Mouse (Mus musculus) spleen, postnatal 0 days (tissue): ENCODE measurements around the gene Ccdc142. TPM values are rescaled to one million over a fixed set of nuclear protein-coding genes. Genes with fewer than 3 reads are reported as not detected.

Source experiments
- microRNA counts: library from miRNA; unstranded; fragments of <30 nt; microRNA quantifications from one replicate; lab custom pipeline; 2015
- polyA plus RNA-seq: library from polyadenylated mRNA; unstranded; fragments of >200 nt; fragmentation: Nextera tagmentation; extraction: Ambion mirVana; gene quantifications from 2 replicates; pipeline ENCODE4 v1.2.1, GENCODE M21; 2015

Ccdc142 gene
- polyA plus RNA-seq: 1.6 and 2.2 TPM in 2 replicates

GRCm38 (mm10) chr6:83101316-83101687 lies at the start of gene Ccdc142, which contains the start of gene Gm42688:
Gene Ccdc142, plus strand, starts transcription at chr6:83101601.
Gene Gm42688, plus strand, starts transcription at chr6:83101617.

GRCm38 (mm10) chr6:83054074-83054851 lies 47.1 kb upstream of the Ccdc142 start, which contains the start of gene Aup1:
Gene Aup1, plus strand, starts transcription at chr6:83054521.

DNA sequence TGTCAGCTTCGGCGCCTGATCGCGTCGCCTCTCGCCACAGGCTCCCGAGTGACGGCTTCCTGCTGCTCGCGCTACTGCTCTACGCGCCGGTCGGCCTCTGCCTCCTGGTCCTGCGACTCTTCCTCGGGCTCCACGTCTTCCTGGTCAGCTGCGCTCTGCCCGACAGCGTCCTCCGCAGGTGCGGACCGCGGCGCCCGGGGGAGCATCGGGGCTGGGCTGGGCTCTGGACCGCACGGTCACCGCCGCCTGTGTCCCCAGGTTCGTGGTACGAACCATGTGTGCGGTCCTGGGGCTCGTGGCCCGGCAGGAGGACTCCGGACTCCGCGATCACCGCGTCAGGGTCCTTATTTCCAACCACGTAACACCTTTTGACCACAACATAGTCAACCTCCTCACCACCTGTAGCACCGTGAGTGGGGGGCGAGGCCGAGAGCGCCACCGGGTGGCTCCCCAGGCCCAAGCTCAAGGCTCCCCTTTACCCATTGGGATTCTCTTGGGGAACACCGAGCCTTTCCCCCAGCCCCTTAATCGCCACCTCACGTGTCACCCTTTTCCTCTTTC lies 46.5 kb upstream of the Ccdc142 start, which contains the start of gene Htra2:
Gene Htra2 (minus strand): TSS at position 403 of the 561 bp plus-strand sequence.

GRCm38 (mm10) chr6:83057790-83058189 lies 43.6 kb upstream of the Ccdc142 start, which contains the start of gene Dqx1:
Gene Dqx1, plus strand, starts transcription at chr6:83057844.

GRCm38 (mm10) chr6:83070247-83070310 lies 31.3 kb upstream of the Ccdc142 start, which contains the start of gene Tlx2:
Gene Tlx2, minus strand, starts transcription at chr6:83070293.

GRCm38 (mm10) chr6:83077630-83078323 lies 23.6 kb upstream of the Ccdc142 start, which contains the start of gene Pcgf1:
Gene Pcgf1, plus strand, starts transcription at chr6:83077869.

GRCm38 (mm10) chr6:83086121-83087035 lies 15.0 kb upstream of the Ccdc142 start, which contains the start of gene Lbx2:
Gene Lbx2, plus strand, starts transcription at chr6:83086367.

DNA sequence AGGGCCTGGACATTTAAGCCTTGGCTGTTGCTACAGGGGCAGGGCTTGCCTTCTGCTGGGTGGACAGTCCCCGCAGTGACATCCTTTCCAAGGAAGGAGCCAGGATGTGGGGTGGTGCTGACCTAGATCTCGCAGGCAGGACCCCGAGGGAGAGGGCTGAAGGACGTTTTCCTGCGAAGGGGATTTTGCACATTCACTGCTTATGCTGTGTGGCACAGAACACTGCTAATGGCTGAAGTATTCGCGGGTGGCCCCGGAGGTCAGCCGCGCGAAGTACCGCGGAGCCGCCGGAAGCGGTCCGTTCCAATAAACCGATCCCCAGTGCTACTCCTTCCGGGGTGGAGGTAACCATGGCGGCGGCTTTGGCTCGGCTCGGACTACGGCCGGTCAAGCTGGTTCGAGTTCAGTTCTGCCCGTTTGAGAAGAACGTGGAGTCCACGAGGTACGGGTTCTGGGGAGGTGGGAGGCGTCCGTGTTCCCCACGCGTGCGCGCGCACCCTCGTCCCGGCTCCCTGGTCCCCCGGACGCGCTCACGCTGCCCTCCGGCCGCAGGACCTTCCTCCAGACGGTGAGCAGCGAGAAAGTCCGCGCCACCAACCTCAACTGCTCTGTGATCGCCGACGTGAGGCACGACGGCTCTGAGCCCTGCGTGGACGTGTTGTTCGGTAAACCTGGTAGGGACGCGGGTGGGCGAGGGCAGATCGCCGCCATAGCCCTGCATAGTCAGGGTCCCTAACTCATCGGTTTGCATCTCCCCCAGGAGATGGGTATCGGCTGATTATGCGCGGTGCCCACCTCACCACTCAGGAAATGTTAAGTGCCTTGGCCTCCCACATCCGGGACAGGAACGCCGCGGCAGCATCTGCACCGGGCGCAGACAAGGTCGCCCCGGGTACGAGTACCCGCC lies 7.6 kb downstream of the Ccdc142 start, which contains the start of gene Mrpl53:
Gene Mrpl53 (plus strand): TSS at position 279 of the 907 bp plus-strand sequence.

GRCm38 (mm10) chr6:83115011-83115671 lies 13.7 kb downstream of the Ccdc142 start, which contains the start of gene Mogs:
Gene Mogs, plus strand, starts transcription at chr6:83115496.

DNA sequence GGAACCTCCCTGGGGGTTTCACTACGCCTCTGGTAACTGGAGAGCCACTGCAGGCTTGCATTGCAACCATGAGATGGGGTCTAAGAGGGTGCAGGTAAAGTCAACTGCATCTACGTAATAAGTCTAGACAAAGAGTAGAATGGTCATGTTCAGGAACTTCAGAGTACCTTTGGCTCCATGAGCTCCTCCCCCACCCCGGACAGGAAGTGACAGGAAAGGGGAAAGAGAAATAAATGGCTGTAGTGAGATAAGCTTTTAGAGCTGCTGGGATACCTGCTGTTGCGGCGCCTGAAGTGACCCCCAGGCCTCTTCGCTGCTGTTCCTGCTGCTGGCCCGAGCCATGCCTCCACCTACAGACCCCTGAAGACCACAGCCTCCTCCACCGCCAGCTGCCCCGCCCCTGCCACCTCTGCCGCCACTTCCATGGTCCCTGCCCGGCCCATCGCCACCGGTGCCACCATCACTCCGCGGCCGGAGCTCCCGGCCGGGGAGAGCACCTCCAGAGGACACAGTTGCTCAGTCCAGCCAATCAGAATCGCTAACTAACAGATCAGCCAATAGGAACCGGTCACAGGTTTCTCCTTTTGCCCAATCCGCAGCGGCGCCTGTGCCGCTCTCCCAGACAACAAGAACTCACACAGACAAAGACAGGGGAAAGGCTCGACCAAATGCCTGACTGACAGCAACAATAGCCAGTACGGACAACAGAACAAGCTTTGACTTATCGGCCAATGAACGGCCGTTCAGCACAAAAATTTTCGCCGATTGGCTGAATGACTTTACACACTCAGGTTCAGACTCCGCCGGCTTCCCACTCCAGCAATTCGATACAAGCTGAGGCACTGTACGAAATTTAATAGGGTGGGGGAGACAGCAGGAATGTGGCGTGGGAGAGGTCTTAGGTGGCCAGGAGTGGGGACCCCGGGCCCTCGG lies 19.8 kb downstream of the Ccdc142 start, which contains the start of gene Wbp1:
Gene Wbp1 (minus strand): TSS at position 630 of the 933 bp plus-strand sequence.

DNA sequence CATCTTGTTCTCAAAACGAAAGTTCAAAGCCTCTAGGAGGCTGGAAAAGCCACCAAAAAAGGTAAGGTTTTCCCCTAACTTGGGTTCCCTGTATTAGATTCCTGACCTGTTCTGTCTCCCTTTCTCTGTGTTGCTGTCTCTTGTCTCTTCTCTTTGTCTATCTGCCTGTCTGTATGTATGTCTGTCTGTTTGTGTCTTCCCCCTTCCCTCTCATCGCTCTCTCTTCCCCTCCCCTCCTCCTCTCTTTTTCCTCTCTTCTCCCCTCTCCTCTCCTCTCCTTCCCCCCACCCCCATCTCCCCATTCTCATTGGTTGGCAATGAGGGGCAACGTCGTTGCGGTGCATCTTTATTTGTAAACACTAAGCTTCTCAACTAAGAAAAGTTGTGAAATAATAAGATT lies 23.9 kb downstream of the Ccdc142 start, which contains the start of gene Ino80b:
Gene Ino80b (minus strand): TSS at position 101 of the 400 bp plus-strand sequence.

DNA sequence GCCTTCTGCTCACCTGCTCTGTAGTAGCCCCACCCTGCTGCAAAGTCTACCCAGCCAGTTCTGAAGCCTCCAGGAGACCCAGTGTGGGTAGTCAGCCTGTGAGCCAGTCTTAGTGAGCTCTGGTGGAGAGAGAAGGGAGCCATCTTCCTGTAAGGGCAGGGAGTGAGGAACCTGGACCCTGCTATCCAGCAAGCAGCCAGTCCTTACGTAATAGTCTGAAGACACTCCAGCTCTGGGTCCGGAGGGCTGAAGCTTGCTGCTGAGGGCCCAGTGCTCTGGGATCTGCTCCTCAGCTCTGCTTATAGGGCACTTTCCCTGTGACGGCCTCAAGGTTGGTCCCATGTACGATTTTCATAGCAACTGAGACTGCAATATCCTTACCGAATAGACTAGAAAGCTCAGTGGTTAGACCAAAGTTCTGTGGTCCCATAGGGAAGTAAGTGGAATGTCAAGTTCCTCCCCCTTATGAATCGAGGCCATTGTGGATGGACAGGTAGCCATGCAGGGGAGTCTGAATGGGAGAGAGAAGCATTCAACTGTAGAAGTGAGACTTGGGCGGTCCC lies 33.6 kb downstream of the Ccdc142 start, which contains the start of gene Rtkn:
Gene Rtkn (plus strand): TSS at position 513 of the 563 bp plus-strand sequence.

DNA sequence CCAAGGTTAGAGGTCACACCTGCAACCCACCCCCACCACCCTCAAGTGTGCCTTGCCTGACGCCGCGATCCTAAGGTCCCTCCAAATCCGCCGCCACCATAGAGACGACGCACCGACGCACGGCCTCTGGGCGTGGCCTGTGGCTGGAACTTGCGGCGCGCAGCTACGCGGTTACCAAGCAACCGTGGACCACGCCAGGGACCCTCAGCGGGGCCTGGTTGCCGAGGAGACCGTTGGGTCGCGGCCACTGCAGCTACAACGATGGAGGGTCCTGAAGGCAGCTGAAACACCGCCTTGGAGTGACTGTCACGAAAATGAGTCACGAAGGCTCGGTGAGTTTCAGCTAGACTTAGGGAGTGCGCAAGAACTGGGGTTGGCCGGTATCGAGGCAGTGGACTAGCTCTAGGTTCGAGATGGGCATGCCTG lies 54.9 kb downstream of the Ccdc142 start, which contains the start of the genes Wdr54 and 1700003E16Rik:
Gene Wdr54 (minus strand): TSS at position 139 of the 426 bp plus-strand sequence.
Gene 1700003E16Rik (plus strand): TSS at position 146 of the 426 bp plus-strand sequence.

MicroRNAs encoded within 50 kb of the gene (microRNA counts, 519-probe panel; counts per million panel counts)
- microRNA mmu-miR-3470a+mmu-miR-3470b (lab: Ali Mortazavi, UCI): 88.3 counts per million

Other genes with a start within 250 kb of the Ccdc142 start
- gene Sema4f, start 161.8 kb upstream of the Ccdc142 start, polyA plus RNA-seq: 0.36 and 0.43 TPM in 2 replicates
- 15.5 and 16.1 TPM in 2 replicates for gene M1ap, start 154.7 kb upstream of the Ccdc142 start, polyA plus RNA-seq
- gene Dok1, start 68.1 kb upstream of the Ccdc142 start, polyA plus RNA-seq: 26.3 and 28.2 TPM in 2 replicates
- gene Loxl3, start 67.4 kb upstream of the Ccdc142 start, polyA plus RNA-seq: 1.8 and 3.1 TPM in 2 replicates
- 193 and 196 TPM in 2 replicates for gene Aup1, start 47.1 kb upstream of the Ccdc142 start, polyA plus RNA-seq
- gene Htra2, start 46.3 kb upstream of the Ccdc142 start, polyA plus RNA-seq: 114 and 124 TPM in 2 replicates
- 0.59 and 0.73 TPM in 2 replicates for gene Dqx1, start 43.8 kb upstream of the Ccdc142 start, polyA plus RNA-seq
- not detected in 2 replicates for gene Tlx2, start 31.3 kb upstream of the Ccdc142 start, polyA plus RNA-seq
- gene Pcgf1, start 23.7 kb upstream of the Ccdc142 start, polyA plus RNA-seq: 23.5 and 25.1 TPM in 2 replicates
- gene Lbx2, start 15.2 kb upstream of the Ccdc142 start, polyA plus RNA-seq: 0.51 and 1.0 TPM in 2 replicates
- gene Gm42688, start within 50 bp of the Ccdc142 start, polyA plus RNA-seq: 1.4 and 2.5 TPM in 2 replicates
- 78.0 and 87.2 TPM in 2 replicates for gene Mrpl53, start 7.4 kb downstream of the Ccdc142 start, polyA plus RNA-seq
- gene Mogs, start 13.9 kb downstream of the Ccdc142 start, polyA plus RNA-seq: 32.6 and 33.7 TPM in 2 replicates
- 36.8 and 44.2 TPM in 2 replicates for gene Wbp1, start 20.0 kb downstream of the Ccdc142 start, polyA plus RNA-seq
- 8.7 and 10.1 TPM in 2 replicates for gene Ino80b, start 23.8 kb downstream of the Ccdc142 start, polyA plus RNA-seq
- gene Rtkn, start 33.9 kb downstream of the Ccdc142 start, polyA plus RNA-seq: 3.6 and 3.9 TPM in 2 replicates
- gene Wdr54, start 54.8 kb downstream of the Ccdc142 start, polyA plus RNA-seq: 0.40 and 0.43 TPM in 2 replicates
- 0.10 and 0.11 TPM in 2 replicates for gene 1700003E16Rik, start 54.8 kb downstream of the Ccdc142 start, polyA plus RNA-seq
- 25.0 and 30.5 TPM in 2 replicates for gene Dctn1, start 64.3 kb downstream of the Ccdc142 start, polyA plus RNA-seq
- 0.07 and 0.11 TPM in 2 replicates for gene Slc4a5, start 118.2 kb downstream of the Ccdc142 start, polyA plus RNA-seq
- gene Mthfd2, start 224.3 kb downstream of the Ccdc142 start, polyA plus RNA-seq: 31.5 and 41.3 TPM in 2 replicates
- gene Mob1a, start 224.4 kb downstream of the Ccdc142 start, polyA plus RNA-seq: 38.3 and 41.6 TPM in 2 replicates
- gene Bola3, start 247.5 kb downstream of the Ccdc142 start, polyA plus RNA-seq: 298 and 364 TPM in 2 replicates